Mouse (Mus musculus) heart, adult 2 months (tissue): ENCODE results near the gene 1700123O20Rik. TPM values are rescaled to one million over a fixed set of nuclear protein-coding genes. Genes with fewer than 3 reads are reported as not detected.

ENCODE experiments used
- DNase-seq, 2 experiments: peaks; one replicate each; pipeline ENCODE4 v3.0.0; 2021
- H3K27ac ChIP-seq: fragments of 200-600 bp; 2 replicates; pipeline ENCODE4 v1.8.1; 2022
- H3K27me3 ChIP-seq: fragments of 200-500 bp; 2 replicates; pipeline ENCODE4 v1.6.1; 2012; ENCODE audit warnings: mild to moderate bottlenecking, low read length, inconsistent platforms, mixed read lengths; ENCODE audit not compliant: control insufficient read depth, insufficient read depth
- H3K36me3 ChIP-seq: fragments of 200-500 bp; 2 replicates; pipeline ENCODE4 v1.6.1; 2012; ENCODE audit warnings: low read length, inconsistent platforms; ENCODE audit not compliant: control insufficient read depth, insufficient read depth
- H3K4me1 ChIP-seq: fragments of 200-500 bp; 2 replicates; pipeline ENCODE4 v1.6.1; 2011; ENCODE audit warnings: low read length; ENCODE audit not compliant: control insufficient read depth, insufficient read depth
- H3K4me3 ChIP-seq: fragments of 200-600 bp; 2 replicates; pipeline ENCODE4 v1.8.1; 2022
- H3K79me2 ChIP-seq: fragments of 200-500 bp; replicated peaks from 2 replicates; pipeline ENCODE4 v1.6.1; 2012; ENCODE audit warnings: mild to moderate bottlenecking, inconsistent platforms, low read length, moderate library complexity, mixed read lengths; ENCODE audit not compliant: control insufficient read depth, insufficient read depth
- H3K9ac ChIP-seq: fragments of 200-500 bp; 2 replicates; pipeline ENCODE4 v1.6.1; 2012; ENCODE audit warnings: low read depth, mild to moderate bottlenecking, control low read depth, inconsistent platforms, low read length, mixed read lengths
- CTCF ChIP-seq: fragments of 200-600 bp; IDR thresholded peaks from 2 replicates; pipeline ENCODE4 v1.8.1; 2022; ENCODE audit warnings: antibody characterized with exemption, mild to moderate bottlenecking, moderate library complexity
- EP300 ChIP-seq: fragments of 200-500 bp; IDR thresholded peaks from 2 replicates; pipeline ENCODE4 v1.6.1; 2011; ENCODE audit warnings: low read depth, low read length, control low read depth; ENCODE audit not compliant: insufficient read depth
- POLR2A ChIP-seq: fragments of 200-500 bp; IDR thresholded peaks from 2 replicates; pipeline ENCODE4 v1.6.1; 2011; ENCODE audit warnings: mild to moderate bottlenecking, low read depth, low read length, control low read depth; ENCODE audit not compliant: insufficient read depth
- WGBS: fragments of 180-500 bp; shearing (Covaris S2); methylation state at CpG from one replicate; pipeline ENCODE4 v1.1.7; 2018; 5-methylcytosine and 5-hydroxymethylcytosine counted together
- intact Hi-C: fragments of 180-260 bp; cut with DNase I; formaldehyde crosslinking; loops from one replicate; pipeline ENCODE4 v1.15.1; 2025
- polyA plus RNA-seq: library from polyadenylated mRNA; depleted of rRNA; stranded (reverse); fragments of >200 nt; gene quantifications from 2 replicates; pipeline ENCODE4 v1.2.3, GENCODE M21; 2012
- total RNA-seq, 2 experiments: library from RNA; stranded (reverse); gene quantifications; 2 replicates each; pipeline ENCODE4 v1.2.3; 2021

The 1700123O20Rik gene
- total and polyA plus RNA-seq, 3 experiments = 12.5 to 18.2 (median 13.3) TPM

DNA sequence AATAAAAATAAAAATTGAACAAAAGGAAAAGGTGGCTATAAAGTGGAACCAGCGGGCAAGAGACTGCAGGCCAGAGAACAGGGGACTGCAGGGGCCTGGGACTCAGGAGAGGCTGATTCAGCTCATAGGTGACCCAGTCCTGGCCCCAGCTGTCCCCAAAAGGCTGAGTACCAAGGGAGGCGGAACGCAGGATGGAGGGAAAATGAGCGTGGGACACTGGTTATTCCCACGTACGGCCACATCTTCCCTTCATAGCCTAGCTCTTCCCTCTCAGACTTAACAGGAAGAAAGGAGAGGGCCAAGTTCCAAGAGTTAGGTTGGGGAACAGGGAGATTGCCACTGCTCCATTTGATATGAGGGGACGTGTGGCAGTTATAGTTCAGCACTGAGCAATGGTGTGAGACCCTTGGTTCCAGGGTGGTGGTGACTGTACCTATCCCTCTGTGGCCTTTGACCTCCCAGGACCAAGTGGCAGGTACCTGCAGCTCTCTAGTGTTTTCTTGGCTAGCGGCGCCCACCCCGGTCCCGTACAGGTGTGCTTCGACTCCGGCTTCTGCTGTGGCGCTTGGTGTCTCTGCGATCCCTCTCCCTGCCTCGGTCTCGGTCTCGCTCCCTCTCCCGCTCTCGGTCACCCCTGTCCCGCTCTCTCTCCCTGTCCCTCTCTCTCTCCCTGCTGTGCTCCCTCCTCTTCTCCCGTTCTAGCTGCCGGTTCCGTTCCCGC is 43.6 kb upstream of the 1700123O20Rik start:
- no peak overlapping the region for H3K27ac ChIP-seq
- no peaks in the 10 kb centered on the region for H3K79me2 ChIP-seq
- intact Hi-C loops = loop anchor here (1.0 to 5.0 kb wide), 3 partner anchors 59 to 115 kb away; no protein-coding TSS in a partner anchor
- H3K4me1 ChIP-seq = no peaks in the 10 kb centered on the region
- no peak for TF ChIP-seq POLR2A
- no peak for TF ChIP-seq EP300
- no peak for TF ChIP-seq CTCF
- H3K36me3 ChIP-seq = no peaks in the 10 kb centered on the region
- H3K4me3 ChIP-seq = no peak overlapping the region
- no peaks in the 10 kb centered on the region for H3K27me3 ChIP-seq
- 88% methylated on average over 25 of the region's 25 CpGs for WGBS
- DNase-seq = no peak
- no peak overlapping the region for H3K9ac ChIP-seq

GRCm38 (mm10) chr14:54643011-54643410 is 43.0 kb upstream of the 1700123O20Rik start:
- TF ChIP-seq POLR2A = no peak
- TF ChIP-seq CTCF = no peak
- no peak for TF ChIP-seq EP300
- no peak for DNase-seq
- H3K9ac ChIP-seq = no peak overlapping the region
- WGBS = 81% methylated on average over 2 of the region's 2 CpGs
- no peaks in the 10 kb centered on the region for H3K27me3 ChIP-seq
- no peak overlapping the region for H3K27ac ChIP-seq
- H3K4me1 ChIP-seq = no peaks in the 10 kb centered on the region
- no peaks in the 10 kb centered on the region; the same call in 1 of the 2 replicates for H3K36me3 ChIP-seq
- no peak overlapping the region for H3K4me3 ChIP-seq
- intact Hi-C loops = loop anchor here (2.0 to 5.0 kb wide), 2 partner anchors 74 to 116 kb away; no protein-coding TSS in a partner anchor
- H3K79me2 ChIP-seq = no peaks in the 10 kb centered on the region

GRCm38 (mm10) chr14:54644294-54644693 is 41.7 kb upstream of the 1700123O20Rik start:
- Histone ChIP-seq H3K4me3 (no peak overlapping the region), H3K27ac (no peak overlapping the region), H3K4me1 (no peaks in the 10 kb centered on the region), H3K27me3 (no peaks in the 10 kb centered on the region), H3K9ac (no peak overlapping the region), H3K36me3 (no peaks in the 10 kb centered on the region; the same call in 1 of the 2 replicates), H3K79me2 (no peaks in the 10 kb centered on the region)
- intact Hi-C loops = loop anchor here (5.0 kb wide), 1 partner anchor 117 kb away; no protein-coding TSS in a partner anchor
- TF ChIP-seq CTCF (no peak), POLR2A (no peak), EP300 (no peak)
- WGBS = 73% methylated on average over 9 of the region's 9 CpGs
- no peak for DNase-seq

GRCm38 (mm10) chr14:54646455-54646854 is 39.6 kb upstream of the 1700123O20Rik start:
- no peak overlapping the region for H3K9ac ChIP-seq
- 91% methylated on average over 17 of the region's 17 CpGs for WGBS
- intact Hi-C loops = no loop called here
- H3K4me1 ChIP-seq = no peaks in the 10 kb centered on the region
- H3K4me3 ChIP-seq = no peak overlapping the region
- no peaks in the 10 kb centered on the region for H3K27me3 ChIP-seq
- TF ChIP-seq EP300 = no peak
- TF ChIP-seq CTCF = no peak
- TF ChIP-seq POLR2A = no peak
- H3K27ac ChIP-seq = no peak overlapping the region
- H3K36me3 ChIP-seq = no peaks in the 10 kb centered on the region; the same call in none of the 2 replicates
- H3K79me2 ChIP-seq = no peaks in the 10 kb centered on the region; the same call in 1 of the 2 replicates
- DNase-seq = no peak

DNA sequence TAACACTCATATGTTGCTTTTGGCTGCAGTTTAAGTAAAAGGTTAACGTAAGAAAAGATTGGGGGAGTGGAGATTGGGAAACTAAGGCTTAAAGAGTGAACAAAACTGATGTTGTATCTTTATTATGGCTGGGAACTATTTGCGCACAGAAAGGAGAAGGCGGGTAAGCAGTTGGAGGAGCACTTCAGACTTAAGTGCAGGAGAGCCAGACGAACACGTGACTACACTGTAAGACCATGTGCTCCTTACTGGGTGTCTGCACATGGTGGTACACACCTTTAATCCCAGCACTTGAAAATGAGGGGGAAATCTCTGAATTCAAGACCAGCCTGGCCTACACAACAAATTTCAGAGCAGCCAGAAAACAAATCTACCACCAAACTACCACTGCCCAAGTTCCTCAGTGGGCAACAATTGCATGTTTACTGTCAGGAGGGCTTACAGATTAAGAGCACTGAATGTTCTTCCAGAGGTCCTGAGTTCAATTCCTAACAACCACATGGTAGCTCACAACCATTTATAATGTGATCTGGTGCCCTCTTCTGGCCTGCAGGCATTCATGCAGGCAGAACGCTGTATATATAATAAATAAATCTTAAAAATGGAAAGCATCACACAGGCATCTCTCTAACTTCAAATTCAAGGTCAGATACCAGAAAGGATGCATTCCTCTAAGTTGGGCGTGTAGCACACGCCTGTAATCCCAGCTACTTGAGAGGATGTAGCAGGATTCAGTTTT is 38.9 kb upstream of the 1700123O20Rik start:
- no peaks in the 10 kb centered on the region for H3K4me1 ChIP-seq

DNA sequence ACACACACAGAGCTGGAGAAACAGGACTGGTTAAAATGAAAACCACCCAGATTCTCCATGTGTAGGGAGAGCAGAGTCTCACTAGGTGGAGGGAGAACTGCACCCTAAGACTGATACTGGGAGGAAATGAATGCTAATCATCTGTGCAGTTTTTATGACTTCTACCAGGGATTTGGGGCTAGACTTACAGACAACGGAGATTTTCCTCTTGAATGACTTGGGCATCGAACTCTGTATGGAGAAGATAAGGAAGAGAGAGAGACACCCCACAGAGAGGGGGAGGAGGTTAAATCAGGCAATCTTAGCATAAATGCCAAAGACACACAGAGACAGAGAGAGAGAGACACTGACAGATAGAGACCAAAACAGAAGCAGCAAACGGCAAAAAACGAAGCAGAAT is 38.1 kb upstream of the 1700123O20Rik start:
- Histone ChIP-seq H3K36me3 (no peaks in the 10 kb centered on the region; the same call in none of the 2 replicates), H3K79me2 (no peaks in the 10 kb centered on the region; the same call in 1 of the 2 replicates), H3K9ac (no peak overlapping the region), H3K4me1 (no peaks in the 10 kb centered on the region; the same call in 1 of the 2 replicates), H3K27me3 (no peaks in the 10 kb centered on the region), H3K27ac (no peak overlapping the region), H3K4me3 (no peak overlapping the region)
- WGBS = 65% methylated on average over 4 of the region's 4 CpGs
- TF ChIP-seq CTCF (no peak), EP300 (no peak), POLR2A (no peak)
- intact Hi-C loops = no loop called here
- DNase-seq = no peak

More for the DNA sequence above, 38.9 kb upstream of the 1700123O20Rik start:
- Histone ChIP-seq H3K4me3 (no peak overlapping the region), H3K9ac (no peak overlapping the region), H3K36me3 (no peaks in the 10 kb centered on the region; the same call in none of the 2 replicates), H3K27ac (no peak overlapping the region), H3K79me2 (no peaks in the 10 kb centered on the region; the same call in 1 of the 2 replicates), H3K27me3 (no peaks in the 10 kb centered on the region)
- TF ChIP-seq EP300 (no peak), CTCF (peak; percentile 71), POLR2A (no peak)
- intact Hi-C loops = no loop called here
- WGBS = 89% methylated on average over 8 of the region's 8 CpGs
- DNase-seq = no peak
